Mouse (Mus musculus) embryonic facial prominence, embryonic 10.5 days (tissue): ENCODE measurements around the gene Litaf. TPM values are rescaled to one million over a fixed set of nuclear protein-coding genes. Genes with fewer than 3 reads are reported as not detected.

Source experiments
- microRNA-seq: library from miRNA; unstranded; fragments of <30 nt; microRNA quantifications from one replicate; pipeline ENCODE4, GENCODE M21; 2017
- polyA plus RNA-seq: library from polyadenylated mRNA; unstranded; fragments of >200 nt; fragmentation: Nextera tagmentation; extraction: Ambion mirVana; gene quantifications from 2 replicates; pipeline ENCODE4 v1.2.1, GENCODE M21; 2016

The Litaf gene
- polyA plus RNA-seq, 1 experiment from 2014 or later: 97.3 TPM

Small RNA genes lying within 50 kb of the gene (microRNA-seq; reads per million reads assigned to microRNA genes)
- gene Gm26268: not detected

Other genes starting within 250 kb of the Litaf start
- gene Rmi2, start 231.1 kb downstream of the Litaf start, polyA plus RNA-seq: 4.6 and 4.8 TPM in 2 replicates
- gene Snn, start 5.2 kb downstream of the Litaf start, polyA plus RNA-seq: 56.5 and 59.5 TPM in 2 replicates
- gene Txndc11, start 68.5 kb upstream of the Litaf start, polyA plus RNA-seq: 27.9 and 28.7 TPM in 2 replicates
- 83.7 and 88.5 TPM in 2 replicates for gene Zc3h7a, start 110.2 kb upstream of the Litaf start, polyA plus RNA-seq
- gene Rsl1d1, start 137.2 kb upstream of the Litaf start, polyA plus RNA-seq: 290 and 300 TPM in 2 replicates
- 93.2 and 98.2 TPM in 2 replicates for gene Gspt1, start 188.2 kb upstream of the Litaf start, polyA plus RNA-seq
- not detected in 2 replicates for gene Tnfrsf17, start 247.7 kb upstream of the Litaf start, polyA plus RNA-seq